Mouse (Mus musculus) MEL-GATA-1-ER (cell line): ENCODE measurements around the gene Gm28230.

Experiments
- DNase-seq: peaks from one replicate; pipeline ENCODE4 v3.0.0-alpha.2; 2012; ENCODE audit warnings: low read depth; ENCODE audit errors: extremely low read depth

The Gm28230 gene

DNA sequence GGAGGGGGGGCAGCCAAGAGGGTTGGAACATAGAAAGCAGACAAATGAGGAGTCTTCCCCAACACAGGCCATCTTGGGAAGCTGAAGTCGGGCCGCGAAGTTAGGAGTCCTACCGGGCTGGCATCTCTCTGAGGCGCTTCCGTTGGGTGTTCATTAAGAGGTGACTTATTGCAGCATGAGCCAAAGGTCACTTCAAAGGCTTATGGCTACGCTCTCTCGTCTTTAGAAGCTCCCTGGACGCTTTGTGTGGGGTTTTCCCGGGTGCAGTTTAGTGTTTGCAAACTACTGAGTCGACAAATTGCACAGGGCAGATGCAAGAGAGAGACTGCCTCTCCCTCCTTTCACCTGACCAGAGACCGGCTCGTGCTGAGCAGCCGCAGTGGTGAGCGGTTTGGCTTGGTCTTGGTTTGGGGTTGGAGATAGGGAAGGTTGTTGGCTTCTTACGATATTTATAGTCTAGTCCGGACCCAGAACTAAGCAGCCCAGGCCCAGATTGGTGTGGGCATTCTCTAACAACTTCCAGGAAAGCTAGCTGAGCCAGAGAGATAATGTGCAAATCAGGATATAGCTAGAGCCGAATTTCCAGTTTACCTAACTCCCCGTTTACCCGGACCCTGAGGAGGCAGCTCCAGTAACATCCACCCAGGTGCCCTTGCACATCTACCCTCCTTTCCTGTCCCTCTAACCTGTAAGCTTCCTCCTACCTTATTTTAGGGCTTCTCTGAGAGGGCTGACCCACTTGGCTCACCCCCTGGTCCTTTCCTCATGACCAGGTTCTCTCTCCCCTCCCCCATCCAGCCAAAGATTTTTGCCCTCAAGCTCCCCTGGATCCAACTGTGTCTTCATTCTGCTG is 12.3 kb downstream of the Gm28230 start:
- no peak for DNase-seq

GRCm38 (mm10) chr2:74739476-74739800 is 12.9 kb downstream of the Gm28230 start:
- no peak for DNase-seq

DNA sequence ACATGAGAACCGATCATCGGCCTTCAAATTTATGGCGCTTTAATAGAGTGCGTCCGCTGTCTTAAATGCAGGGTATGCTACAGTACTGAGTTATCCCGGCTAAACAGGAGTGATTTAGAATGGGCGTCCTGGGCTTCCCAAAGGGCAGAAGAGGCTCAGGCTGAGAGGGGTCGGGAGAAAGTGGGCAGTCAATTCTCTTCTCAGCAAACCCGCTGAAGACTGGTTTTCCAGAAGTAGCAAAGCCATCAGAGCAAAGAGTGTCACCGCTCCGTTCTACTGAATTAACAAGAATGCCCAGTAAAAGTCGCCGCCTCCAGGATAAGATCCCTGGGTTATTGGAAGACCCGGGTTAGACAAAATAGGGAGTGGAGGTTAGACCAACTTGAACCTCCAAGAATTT is 13.3 kb downstream of the Gm28230 start:
- no peak for DNase-seq

GRCm38 (mm10) chr2:74740311-74741091 is 14.0 kb downstream of the Gm28230 start:
- DNase-seq: no peak

- no peak for DNase-seq
Observed at GRCm38 (mm10) chr2:74741252-74741978, 14.9 kb downstream of the Gm28230 start.

- no peak for DNase-seq
Observed at GRCm38 (mm10) chr2:74741979-74742277, 15.4 kb downstream of the Gm28230 start.

- no peak for DNase-seq
Observed at GRCm38 (mm10) chr2:74745540-74746297, 19.2 kb downstream of the Gm28230 start.

DNA sequence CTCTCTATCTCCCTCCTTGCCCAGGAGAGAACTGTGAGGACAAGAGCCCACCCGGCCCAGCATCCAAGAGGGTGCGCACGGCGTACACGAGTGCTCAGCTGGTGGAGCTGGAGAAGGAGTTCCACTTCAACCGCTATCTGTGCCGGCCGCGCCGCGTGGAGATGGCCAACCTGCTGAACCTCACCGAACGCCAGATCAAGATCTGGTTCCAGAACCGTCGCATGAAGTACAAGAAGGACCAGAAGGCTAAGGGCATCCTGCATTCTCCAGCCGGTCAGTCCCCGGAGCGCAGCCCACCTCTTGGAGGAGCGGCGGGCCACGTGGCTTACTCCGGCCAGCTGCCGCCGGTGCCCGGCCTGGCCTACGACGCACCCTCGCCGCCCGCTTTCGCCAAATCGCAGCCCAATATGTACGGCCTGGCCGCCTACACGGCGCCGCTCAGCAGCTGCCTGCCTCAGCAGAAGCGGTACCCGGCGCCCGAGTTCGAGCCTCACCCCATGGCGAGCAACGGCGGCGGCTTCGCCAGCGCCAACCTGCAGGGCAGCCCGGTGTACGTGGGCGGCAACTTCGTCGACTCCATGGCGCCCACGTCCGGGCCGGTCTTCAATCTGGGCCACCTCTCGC is 19.9 kb downstream of the Gm28230 start:
- DNase-seq: no peak

- DNase-seq: no peak
Observed at GRCm38 (mm10) chr2:74747006-74747405, 20.5 kb downstream of the Gm28230 start.

DNA sequence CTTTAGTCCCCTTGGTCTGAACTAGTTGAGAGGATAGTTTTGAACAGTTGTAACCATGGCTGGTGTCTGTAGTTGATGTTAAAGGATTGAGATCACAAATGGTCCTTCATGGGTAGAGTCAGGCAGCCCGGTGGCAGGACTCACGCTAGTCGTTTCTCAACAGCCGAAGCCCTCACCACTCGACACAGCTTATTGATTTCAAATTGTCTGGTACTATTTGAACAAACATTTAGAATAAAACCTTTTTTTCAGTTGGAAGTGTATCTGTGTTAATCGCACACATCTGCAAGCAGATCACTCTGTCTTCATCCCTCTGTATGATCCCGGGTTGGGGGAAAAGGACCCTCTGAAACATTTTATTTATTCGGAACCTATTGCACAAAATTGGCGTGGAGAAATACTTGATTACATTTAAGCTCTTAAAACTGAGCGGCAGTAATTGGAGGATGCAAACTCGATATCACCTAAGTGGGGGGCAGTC is 21.2 kb downstream of the Gm28230 start:
- no peak for DNase-seq

DNA sequence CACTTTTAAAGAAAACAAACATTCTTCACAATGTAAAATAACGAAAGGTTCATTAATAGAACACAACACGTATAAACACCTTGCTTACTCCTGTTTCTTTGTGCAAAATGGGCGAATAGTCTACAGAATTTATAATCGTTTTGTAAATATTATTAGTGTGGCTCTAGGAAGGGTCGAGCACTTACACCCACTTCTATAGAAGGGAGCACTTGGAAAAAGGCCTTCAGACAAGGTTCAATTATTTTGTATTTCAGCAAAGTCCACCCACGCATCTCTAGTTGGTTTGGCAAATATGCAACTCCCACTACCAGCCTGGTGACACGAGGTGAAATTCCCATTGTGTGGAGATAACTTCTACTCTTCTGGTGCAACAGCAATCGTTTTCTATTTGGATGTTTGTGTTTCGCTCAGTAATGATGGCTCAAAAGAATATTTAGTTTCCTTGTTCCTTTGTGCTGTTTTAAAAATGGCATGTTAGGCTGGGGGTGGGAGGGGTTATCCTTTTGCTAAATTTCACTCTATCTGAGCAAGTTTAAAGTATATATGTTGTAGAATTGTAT is 22.0 kb downstream of the Gm28230 start:
- DNase-seq: no peak

DNA sequence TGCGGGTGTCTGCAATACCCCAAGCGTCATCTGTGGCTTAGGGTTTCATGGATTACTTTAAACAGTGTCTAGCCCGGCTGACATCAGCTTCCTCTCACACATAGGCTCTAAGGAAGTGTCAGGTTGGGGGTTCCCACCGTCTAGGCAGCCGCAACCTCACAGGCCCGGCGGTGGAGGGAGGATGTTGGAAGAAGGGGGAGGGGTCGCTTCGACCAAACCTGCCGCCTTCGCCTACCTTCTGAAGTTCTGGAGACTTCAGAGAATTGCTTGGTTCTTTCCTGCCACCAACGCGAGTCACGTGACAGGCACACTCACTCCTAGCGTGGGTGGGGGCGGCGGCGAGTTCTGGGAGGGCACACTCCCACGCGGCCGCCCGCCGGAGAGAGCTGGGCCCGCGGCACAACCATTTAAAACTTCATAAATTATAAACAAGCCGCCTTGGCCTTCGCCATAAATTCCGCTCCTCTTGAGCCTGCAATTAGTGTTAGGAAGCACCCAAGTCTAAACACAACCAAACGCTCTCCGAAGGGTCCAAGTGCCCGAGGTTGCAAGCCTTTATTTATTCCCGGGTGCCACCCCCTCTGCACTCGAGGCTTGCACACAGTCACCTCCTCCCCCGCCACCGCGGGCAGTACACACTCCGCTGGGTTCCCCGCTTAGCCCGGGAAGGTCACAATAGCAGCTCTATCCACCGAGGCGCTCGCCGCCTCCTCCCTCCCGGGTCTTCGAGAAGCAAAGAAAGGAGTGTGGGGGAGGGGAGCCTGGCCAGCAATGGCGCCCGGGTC is 23.0 kb downstream of the Gm28230 start:
- DNase-seq: no peak

DNA sequence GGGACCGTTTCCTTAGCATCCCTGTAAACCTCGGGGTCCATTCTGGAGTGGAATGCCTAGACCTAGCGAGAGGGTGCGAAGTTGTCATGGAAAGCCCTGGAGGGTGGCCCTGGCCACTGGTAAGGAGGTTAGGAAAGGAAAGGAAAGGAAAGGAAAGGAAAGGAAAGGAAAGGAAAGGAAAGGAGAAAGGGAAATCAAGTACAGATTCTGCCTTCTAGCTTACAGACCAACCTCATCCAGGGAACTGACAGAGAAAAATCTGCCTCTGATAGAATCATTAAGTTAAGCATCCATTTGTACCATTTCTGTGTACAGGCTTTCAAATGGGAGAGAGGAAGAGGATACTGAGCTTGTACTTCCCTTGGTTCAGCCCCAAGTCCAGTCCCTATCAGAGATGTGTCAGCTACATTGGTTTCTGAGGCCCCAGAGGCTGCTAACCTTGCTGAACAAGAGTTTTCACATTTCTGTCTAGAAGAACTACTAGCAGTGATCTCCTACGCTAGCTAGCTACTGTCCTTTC is 24.3 kb downstream of the Gm28230 start:
- DNase-seq: no peak

GRCm38 (mm10) chr2:74751861-74752260 is 25.3 kb downstream of the Gm28230 start:
- no peak for DNase-seq

DNA sequence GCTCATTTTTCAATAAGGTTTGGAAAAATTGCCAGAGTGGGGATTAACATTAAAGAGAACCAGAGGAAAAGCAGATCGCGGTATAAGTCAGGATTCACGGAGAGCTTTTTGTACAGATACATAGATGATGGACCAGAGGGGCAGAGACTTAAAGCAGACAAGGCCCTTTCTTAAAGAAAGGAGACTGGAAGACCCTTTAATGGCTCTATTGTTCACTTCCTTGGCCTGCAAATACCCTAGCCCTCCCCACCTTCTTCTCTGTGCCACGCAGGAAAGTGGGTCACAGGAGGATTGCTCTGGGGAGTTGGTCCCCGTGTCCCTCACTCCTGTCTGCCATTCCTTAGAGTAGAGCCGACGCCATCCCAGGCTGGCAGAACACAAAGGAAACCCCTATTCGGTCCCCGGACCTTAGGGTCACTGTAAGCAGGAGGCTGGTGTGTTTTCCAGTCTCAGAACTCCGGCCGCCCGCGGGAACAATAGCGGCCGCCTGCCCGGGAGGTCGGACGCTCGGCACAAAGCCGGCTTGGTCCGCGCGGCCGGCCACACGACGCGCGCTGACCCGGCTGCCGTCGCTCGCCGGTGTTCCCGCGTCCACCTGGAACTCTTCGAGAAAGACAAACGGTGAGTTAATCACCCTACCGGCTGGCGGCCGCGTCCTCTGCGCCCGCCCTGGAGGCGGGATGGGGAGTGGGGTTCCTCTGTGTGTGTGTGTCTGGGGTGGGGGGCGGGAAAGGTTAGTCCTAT is 26.1 kb downstream of the Gm28230 start:
- DNase-seq: no peak

GRCm38 (mm10) chr2:74753175-74753523 is 26.6 kb downstream of the Gm28230 start:
- DNase-seq: no peak

- no peak for DNase-seq
Observed at GRCm38 (mm10) chr2:74753711-74754110, 27.2 kb downstream of the Gm28230 start.

DNA sequence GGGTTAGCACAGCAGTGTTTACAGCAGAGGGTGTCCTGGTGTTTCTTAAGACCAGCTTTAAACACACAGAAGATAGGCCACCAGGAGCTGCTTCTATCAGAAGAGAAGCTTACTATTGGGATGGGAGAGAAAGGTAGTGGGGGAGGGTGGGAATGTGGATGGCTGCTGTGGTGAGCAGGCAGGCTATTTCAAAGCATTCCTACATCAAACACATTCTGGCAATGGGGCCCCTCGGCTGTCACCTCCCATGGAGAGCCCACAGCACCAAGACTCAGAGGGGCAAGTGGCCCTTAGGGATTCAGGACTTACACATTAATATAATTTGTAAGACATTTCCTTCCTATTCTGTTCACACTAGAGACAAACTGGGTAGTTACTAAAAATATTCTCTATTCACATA is 33.6 kb downstream of the Gm28230 start:
- no peak for DNase-seq

DNA sequence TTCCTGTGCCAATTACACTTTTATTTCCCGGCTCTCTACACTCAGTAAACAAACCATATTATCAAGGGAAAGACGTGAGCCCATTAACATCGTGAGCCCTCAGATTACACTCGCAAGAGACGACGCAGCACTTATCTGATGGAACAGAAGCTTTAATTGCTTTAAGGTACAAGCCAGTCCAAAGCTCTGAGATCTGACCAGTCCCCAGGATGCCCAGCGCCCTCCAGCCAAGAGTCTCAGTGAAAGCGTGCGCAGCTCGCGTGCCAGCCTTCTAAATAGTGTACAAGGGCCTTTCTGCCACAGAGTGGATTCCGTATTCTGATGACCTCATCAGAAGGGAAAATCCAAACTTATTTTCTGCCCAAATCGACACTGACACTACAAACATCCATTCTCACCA is 35.4 kb downstream of the Gm28230 start:
- DNase-seq: no peak
